In genomic region chr10:100101115-100101514, GRCm38 (mm10) we compare ENCODE assay signal across 22 mouse cellular contexts.
"Had no signal": no experiment of that assay in that cellular context is flagged by ENCODE, and none has a peak within 500 bp of the region (broad histone marks: within the 10 kb centered on the region; RNA-seq: fewer than 3 reads in every experiment).

No protein-coding gene starts in this region.

- H3K4me2 ChIP-seq: limb, embryonic 12.5 days; limb, embryonic 15.5 days; lung, embryonic 15.5 days; midbrain, embryonic 11.5 days; neural tube, embryonic 12.5 days; neural tube, embryonic 15.5 days had no signal

- H3K9me3 ChIP-seq: limb, embryonic 12.5 days; limb, embryonic 15.5 days; lung, embryonic 15.5 days; neural tube, embryonic 12.5 days; neural tube, embryonic 15.5 days had no signal

- ATAC-seq: intestine, postnatal 0 days had no signal

- H3K4me1 ChIP-seq: limb, embryonic 12.5 days; limb, embryonic 15.5 days; lung, embryonic 15.5 days; neural tube, embryonic 12.5 days; neural tube, embryonic 15.5 days had no signal

- DNase-seq: kidney, postnatal 10 days; kidney, postnatal 36 days; left cerebral cortex, postnatal 4 days; lung, adult 18-20 months; lung, postnatal 10 days; lung, postnatal 36 days; midbrain, embryonic 14.5 days; right cerebral cortex, adult 18-20 months; right cerebral cortex, postnatal 14 days; right cerebral cortex, postnatal 4 days; thymus, adult 2 months; thymus, postnatal 14 days; thymus, postnatal 4 days had no signal

- H3K4me3 ChIP-seq: limb, embryonic 12.5 days; limb, embryonic 15.5 days; lung, embryonic 15.5 days; neural tube, embryonic 12.5 days; neural tube, embryonic 15.5 days had no signal

- H3K27ac ChIP-seq: limb, embryonic 12.5 days; limb, embryonic 15.5 days; liver, embryonic 14.5 days; lung, embryonic 15.5 days; neural tube, embryonic 12.5 days; neural tube, embryonic 15.5 days; stomach, postnatal 0 days had no signal

- H3K27me3 ChIP-seq: limb, embryonic 12.5 days; limb, embryonic 15.5 days; lung, embryonic 15.5 days; neural tube, embryonic 12.5 days; neural tube, embryonic 15.5 days had no signal

- H3K36me3 ChIP-seq: limb, embryonic 12.5 days; limb, embryonic 15.5 days; neural tube, embryonic 12.5 days; neural tube, embryonic 15.5 days had no signal

- H3K9ac ChIP-seq: limb, embryonic 12.5 days; limb, embryonic 15.5 days; liver, embryonic 14.5 days; lung, embryonic 15.5 days; neural tube, embryonic 12.5 days; neural tube, embryonic 15.5 days had no signal
